9 mouse cellular contexts compared by ENCODE assay signal in the genomic region with DNA sequence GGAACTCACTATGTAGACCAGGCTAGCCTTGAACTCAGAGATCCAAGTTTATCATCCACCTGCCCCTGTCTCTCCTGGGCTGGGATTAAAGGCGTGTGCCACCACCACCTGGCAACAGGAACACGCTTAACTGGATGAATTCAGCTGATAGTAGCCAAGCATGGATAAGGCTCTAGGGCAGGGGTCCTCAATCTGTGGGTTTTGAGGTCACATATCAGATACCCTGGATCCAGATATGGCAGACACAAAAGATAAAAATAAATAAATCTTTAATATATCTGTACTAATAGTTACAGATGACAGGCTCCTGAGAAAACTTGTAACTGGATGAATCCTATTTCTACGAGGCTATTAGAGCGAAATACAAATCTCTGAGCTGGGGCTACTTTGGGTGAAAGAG. TPM values are rescaled to one million over a fixed set of nuclear protein-coding genes. Genes with fewer than 3 reads are reported as not detected.
DNase-seq lines count a peak whose midpoint lies in the region; ATAC-seq and TF ChIP-seq lines count a peak whose summit lies in the region.
"Had no signal": no experiment of that assay in that cellular context is flagged by ENCODE, and none has a peak within 500 bp of the region (broad histone marks: within the 10 kb centered on the region; RNA-seq: fewer than 3 reads in every experiment).

No protein-coding gene starts in this region.

- no peak for TF ChIP-seq POLR2A in heart, adult 2 months (IDR thresholded peaks at IDR 0.05; ENCODE audit: insufficient read depth, low read depth, low read length)
- TF ChIP-seq POLR2A in cortical plate, adult 2 months (IDR thresholded peaks at IDR 0.05; ENCODE audit: extremely low read depth, insufficient read depth, low read length), result no peak

- no peaks in the 10 kb centered on the region for H3K79me2 ChIP-seq in heart, adult 2 months (replicated peaks; ENCODE audit: control insufficient read depth, insufficient read depth, low read length)

- no peak overlapping the region for H3K27ac ChIP-seq in heart, embryonic 13.5 days (replicated peaks)
- no peak overlapping the region for H3K27ac ChIP-seq in heart, adult 2 months
- H3K27ac ChIP-seq in cortical plate, adult 2 months (ENCODE audit: insufficient read depth, low read length), result no peak overlapping the region
- H3K27ac ChIP-seq in hindbrain, embryonic 15.5 days (replicated peaks), result no peak overlapping the region
- no peak overlapping the region for H3K27ac ChIP-seq in midbrain, embryonic 12.5 days (replicated peaks)

- WGBS in heart, embryonic 13.5 days, result 90% methylated on average over 4 of the region's 4 CpGs
- 88% methylated on average over 4 of the region's 4 CpGs for WGBS in heart, adult 2 months
- 80% methylated on average over 4 of the region's 4 CpGs for WGBS in hindbrain, embryonic 15.5 days
- WGBS in midbrain, embryonic 12.5 days, result 91% methylated on average over 4 of the region's 4 CpGs

- TF ChIP-seq CTCF in heart, adult 2 months (IDR thresholded peaks at IDR 0.05), result no peak
- no peak for TF ChIP-seq CTCF in cortical plate, adult 2 months (IDR thresholded peaks at IDR 0.05; ENCODE audit: extremely low read depth, insufficient read depth, low read length)

- no peak for DNase-seq in heart, adult 2 months
- DNase-seq in left cerebral cortex, postnatal 36 days (ENCODE audit: low spot score in 2 of 2), result no peak
- DNase-seq: layer of hippocampus, adult 9-11 months had no signal

- H3K36me3 ChIP-seq in heart, embryonic 13.5 days, result peaks cover 31% of the 10 kb centered on the region
- no peaks in the 10 kb centered on the region for H3K36me3 ChIP-seq in heart, adult 2 months (ENCODE audit: control insufficient read depth, insufficient read depth, low read length)
- peaks cover 21% of the 10 kb centered on the region for H3K36me3 ChIP-seq in hindbrain, embryonic 15.5 days
- H3K36me3 ChIP-seq in midbrain, embryonic 12.5 days, result peaks cover 33% of the 10 kb centered on the region

- H3K9me3 ChIP-seq in heart, embryonic 13.5 days, result no peaks in the 10 kb centered on the region
- no peaks in the 10 kb centered on the region for H3K9me3 ChIP-seq in hindbrain, embryonic 15.5 days
- H3K9me3 ChIP-seq in midbrain, embryonic 12.5 days, result no peaks in the 10 kb centered on the region

- no peak for ATAC-seq in heart, embryonic 13.5 days (ENCODE audit: extremely low read depth, insufficient number of reproducible peaks, low FRiP score, low TSS enrichment)
- ATAC-seq in hindbrain, embryonic 15.5 days (ENCODE audit: low FRiP score, low read depth), result no peak
- ATAC-seq in midbrain, embryonic 12.5 days (ENCODE audit: low FRiP score, low read depth), result no peak
- no peak for ATAC-seq in cerebellum, adult (ENCODE audit: insufficient number of reproducible peaks, low FRiP score, low TSS enrichment)
- no peak for ATAC-seq in activated CD4-positive, CD25-positive, alpha-beta regulatory T cell, adult 4 months

- no peak for TF ChIP-seq EP300 in heart, adult 2 months (IDR thresholded peaks at IDR 0.05; ENCODE audit: insufficient read depth, low read depth, low read length)

- H3K4me2 ChIP-seq in heart, embryonic 13.5 days, result peak overlapping the region; percentile 94
- peak overlapping the region; percentile 77 for H3K4me2 ChIP-seq in hindbrain, embryonic 15.5 days
- peak overlapping the region; percentile 93 for H3K4me2 ChIP-seq in midbrain, embryonic 12.5 days (replicated peaks)

- peaks cover 4% of the 10 kb centered on the region; the same call in 1 of the 2 replicates for H3K27me3 ChIP-seq in heart, embryonic 13.5 days (replicated peaks)
- H3K27me3 ChIP-seq in heart, adult 2 months (ENCODE audit: control insufficient read depth, insufficient read depth, low read length), result no peaks in the 10 kb centered on the region
- H3K27me3 ChIP-seq in hindbrain, embryonic 15.5 days, result no peaks in the 10 kb centered on the region
- H3K27me3 ChIP-seq in midbrain, embryonic 12.5 days, result peaks cover 5% of the 10 kb centered on the region; the same call in 1 of the 2 replicates

- peak overlapping the region; percentile 97 for H3K9ac ChIP-seq in heart, embryonic 13.5 days
- no peak overlapping the region for H3K9ac ChIP-seq in heart, adult 2 months (ENCODE audit: low read depth, low read length)
- H3K9ac ChIP-seq in hindbrain, embryonic 15.5 days, result peak overlapping the region; percentile 62; the same call in 1 of the 2 replicates
- H3K9ac ChIP-seq in midbrain, embryonic 12.5 days (replicated peaks), result no peak overlapping the region; the same call in 1 of the 2 replicates

- intact Hi-C loops in heart, adult 2 months (cut with DNase I), result loop anchor here (2.0 to 10.0 kb wide), 2 partner anchors 45 to 111 kb away; a partner anchor contains a TSS
- intact Hi-C loops in left cerebral cortex, postnatal 36 days (cut with DNase I), result loop anchor here (2.0 kb wide), 1 partner anchor 45 kb away; a partner anchor contains a TSS

- H3K4me1 ChIP-seq in heart, embryonic 13.5 days, result peaks cover 19% of the 10 kb centered on the region
- H3K4me1 ChIP-seq in heart, adult 2 months (ENCODE audit: control insufficient read depth, insufficient read depth, low read length), result peaks cover 3% of the 10 kb centered on the region
- peaks cover 5% of the 10 kb centered on the region; the same call in 1 of the 2 replicates for H3K4me1 ChIP-seq in cortical plate, adult 2 months (ENCODE audit: control insufficient read depth, insufficient read depth, low read length)
- peaks cover 23% of the 10 kb centered on the region for H3K4me1 ChIP-seq in hindbrain, embryonic 15.5 days (replicated peaks)
- H3K4me1 ChIP-seq in midbrain, embryonic 12.5 days, result peaks cover 19% of the 10 kb centered on the region

- peak overlapping the region; percentile 95 for H3K4me3 ChIP-seq in heart, embryonic 13.5 days
- no peak overlapping the region for H3K4me3 ChIP-seq in heart, adult 2 months
- H3K4me3 ChIP-seq in cortical plate, adult 2 months (ENCODE audit: insufficient read depth, low read length), result peak overlapping the region; percentile 47; the same call in 1 of the 2 replicates
- peak overlapping the region; percentile 52 for H3K4me3 ChIP-seq in hindbrain, embryonic 15.5 days
- H3K4me3 ChIP-seq in midbrain, embryonic 12.5 days, result peak overlapping the region; percentile 94

RNA-seq across cellular contexts. Expression of a gene that starts 1.3 kb away (rescaled TPM):
- polyA plus RNA-seq in heart, embryonic 13.5 days (2015; fragmentation: Nextera tagmentation; extraction: Ambion mirVana), result 106 and 125 TPM in 2 replicates
- 10 to 100 TPM; 34.6 to 42.6 TPM for total RNA-seq in heart, adult 2 months (2021)
- polyA plus RNA-seq in heart, adult 2 months (2012; rRNA removed), result 62.6 and 67.0 TPM in 2 replicates
- 122 and 131 TPM in 2 replicates for polyA plus RNA-seq in cortical plate, adult 2 months (2012; rRNA removed)
- 183 and 190 TPM in 2 replicates for polyA plus RNA-seq in hindbrain, embryonic 15.5 days (2015; fragmentation: Nextera tagmentation; extraction: Ambion mirVana)
- polyA plus RNA-seq in midbrain, embryonic 12.5 days (2016; fragmentation: Nextera tagmentation; extraction: Ambion mirVana), result 178 and 187 TPM in 2 replicates
- 100 to 1,000 TPM in 1 of 2 experiments, 10 to 100 TPM in 1; 96.8 to 108 TPM for polyA plus RNA-seq in activated CD4-positive, CD25-positive, alpha-beta regulatory T cell, adult 4 months (2017; shearing (Covaris generic))
- 10 to 100 TPM; 58.8 to 75.1 TPM for total RNA-seq in left cerebral cortex, postnatal 36 days (2021)

RNA-seq across cellular contexts. Expression of a gene that starts 16.6 kb away (rescaled TPM):
- polyA plus RNA-seq in heart, embryonic 13.5 days (2015; fragmentation: Nextera tagmentation; extraction: Ambion mirVana), result 250 and 292 TPM in 2 replicates
- 1 to 10 TPM; 8.4 to 8.6 TPM for total RNA-seq in heart, adult 2 months (2021)
- polyA plus RNA-seq in heart, adult 2 months (2012; rRNA removed), result 15.4 and 26.5 TPM in 2 replicates
- polyA plus RNA-seq in cortical plate, adult 2 months (2012; rRNA removed), result 1.2 and 2.2 TPM in 2 replicates
- 1.6 and 2.3 TPM in 2 replicates for polyA plus RNA-seq in hindbrain, embryonic 15.5 days (2015; fragmentation: Nextera tagmentation; extraction: Ambion mirVana)
- 6.7 TPM in 2 replicates for polyA plus RNA-seq in midbrain, embryonic 12.5 days (2016; fragmentation: Nextera tagmentation; extraction: Ambion mirVana)
- polyA plus RNA-seq in activated CD4-positive, CD25-positive, alpha-beta regulatory T cell, adult 4 months (2017; shearing (Covaris generic)), result not detected
- under 1 TPM; 0.44 to 0.93 TPM for total RNA-seq in left cerebral cortex, postnatal 36 days (2021)

RNA-seq across cellular contexts. Expression of a gene that starts 19.9 kb away (rescaled TPM):
- 9.0 and 10.9 TPM in 2 replicates for polyA plus RNA-seq in heart, embryonic 13.5 days (2015; fragmentation: Nextera tagmentation; extraction: Ambion mirVana)
- total RNA-seq in heart, adult 2 months (2021), result 1 to 10 TPM; 1.6 to 2.4 TPM
- 7.7 and 20.8 TPM in 2 replicates for polyA plus RNA-seq in heart, adult 2 months (2012; rRNA removed)
- polyA plus RNA-seq in cortical plate, adult 2 months (2012; rRNA removed), result 0.71 and 0.76 TPM in 2 replicates
- 0.44 and 0.97 TPM in 2 replicates for polyA plus RNA-seq in hindbrain, embryonic 15.5 days (2015; fragmentation: Nextera tagmentation; extraction: Ambion mirVana)
- 5.7 and 9.4 TPM in 2 replicates for polyA plus RNA-seq in midbrain, embryonic 12.5 days (2016; fragmentation: Nextera tagmentation; extraction: Ambion mirVana)
- polyA plus RNA-seq in activated CD4-positive, CD25-positive, alpha-beta regulatory T cell, adult 4 months (2017; shearing (Covaris generic)), result 100 to 1,000 TPM; 208 to 219 TPM
- total RNA-seq in left cerebral cortex, postnatal 36 days (2021), result under 1 TPM in 1 of 2 experiments, not detected in 1; 0.62 TPM

RNA-seq across cellular contexts. Expression of a gene that starts 30.4 kb away (rescaled TPM):
- polyA plus RNA-seq in heart, embryonic 13.5 days (2015; fragmentation: Nextera tagmentation; extraction: Ambion mirVana), result 49.5 and 53.7 TPM in 2 replicates
- 100 to 1,000 TPM in 1 of 2 experiments, 10 to 100 TPM in 1; 92.5 to 106 TPM for total RNA-seq in heart, adult 2 months (2021)
- polyA plus RNA-seq in heart, adult 2 months (2012; rRNA removed), result 166 and 169 TPM in 2 replicates
- 57.4 and 62.3 TPM in 2 replicates for polyA plus RNA-seq in cortical plate, adult 2 months (2012; rRNA removed)
- 56.0 and 63.5 TPM in 2 replicates for polyA plus RNA-seq in hindbrain, embryonic 15.5 days (2015; fragmentation: Nextera tagmentation; extraction: Ambion mirVana)
- polyA plus RNA-seq in midbrain, embryonic 12.5 days (2016; fragmentation: Nextera tagmentation; extraction: Ambion mirVana), result 35.6 and 40.7 TPM in 2 replicates
- 10 to 100 TPM; 31.0 to 31.1 TPM for polyA plus RNA-seq in activated CD4-positive, CD25-positive, alpha-beta regulatory T cell, adult 4 months (2017; shearing (Covaris generic))
- total RNA-seq in left cerebral cortex, postnatal 36 days (2021), result 10 to 100 TPM; 42.3 to 48.2 TPM

RNA-seq across cellular contexts. Expression of a gene that starts 41.0 kb away (rescaled TPM):
- 46.0 and 52.0 TPM in 2 replicates for polyA plus RNA-seq in heart, embryonic 13.5 days (2015; fragmentation: Nextera tagmentation; extraction: Ambion mirVana)
- 10 to 100 TPM; 42.9 to 56.5 TPM for total RNA-seq in heart, adult 2 months (2021)
- 54.5 and 55.4 TPM in 2 replicates for polyA plus RNA-seq in heart, adult 2 months (2012; rRNA removed)
- 89.9 and 97.3 TPM in 2 replicates for polyA plus RNA-seq in cortical plate, adult 2 months (2012; rRNA removed)
- polyA plus RNA-seq in hindbrain, embryonic 15.5 days (2015; fragmentation: Nextera tagmentation; extraction: Ambion mirVana), result 85.3 and 86.0 TPM in 2 replicates
- 62.0 and 66.8 TPM in 2 replicates for polyA plus RNA-seq in midbrain, embryonic 12.5 days (2016; fragmentation: Nextera tagmentation; extraction: Ambion mirVana)
- polyA plus RNA-seq in activated CD4-positive, CD25-positive, alpha-beta regulatory T cell, adult 4 months (2017; shearing (Covaris generic)), result 10 to 100 TPM; 49.5 to 56.8 TPM
- total RNA-seq in left cerebral cortex, postnatal 36 days (2021), result 10 to 100 TPM; 45.7 to 46.6 TPM

Comparison
In these comparisons a context has a peak if more than half of its experiments do, and no peak if none do; other contexts are left out.
1. H3K9ac ChIP-seq: peak in heart, embryonic 13.5 days (single experiment) and hindbrain, embryonic 15.5 days (single experiment); none in heart, adult 2 months (single experiment) and midbrain, embryonic 12.5 days (single experiment).
2. Peak in every context shown above with its lines, with median percentiles within 50 percentile points of each other: H3K4me2 ChIP-seq.